Mouse (Mus musculus) forebrain, embryonic 15.5 days (tissue): ENCODE data around the gene BC025446. TPM values are rescaled to one million over a fixed set of nuclear protein-coding genes. Genes with fewer than 3 reads are reported as not detected.
"Not testable (repeated sequence)": the region's sequence is repeated elsewhere in the genome, so short reads cannot be mapped to it uniquely, and the experiment has no call there.

Experiments
- ATAC-seq: fragments of 200-750 bp; cut with Nextera tagmentation; replicated peaks from 2 replicates; pipeline ENCODE4 v1.8.0; 2017; ENCODE audit warnings: mild to moderate bottlenecking, moderate TSS enrichment, moderate library complexity
- H3K27ac ChIP-seq: fragments of 300-500 bp; sonication (generic); replicated peaks from 2 replicates; pipeline ENCODE4 v1.5.1; 2015; ENCODE audit warnings: mild to moderate bottlenecking, inconsistent platforms
- H3K27me3 ChIP-seq: fragments of 300-500 bp; sonication (generic); 2 replicates; pipeline ENCODE4 v1.6.1; 2015; ENCODE audit warnings: inconsistent platforms
- H3K36me3 ChIP-seq: fragments of 300-500 bp; sonication (generic); 2 replicates; pipeline ENCODE4 v1.6.1; 2015; ENCODE audit warnings: mild to moderate bottlenecking, inconsistent platforms
- H3K4me1 ChIP-seq: fragments of 300-500 bp; sonication (generic); 2 replicates; pipeline ENCODE4 v1.6.1; 2015; ENCODE audit warnings: inconsistent platforms
- H3K4me2 ChIP-seq: fragments of 300-500 bp; sonication (generic); replicated peaks from 2 replicates; pipeline ENCODE4 v1.6.1; 2015; ENCODE audit warnings: mild to moderate bottlenecking, inconsistent platforms
- H3K4me3 ChIP-seq: fragments of 300-500 bp; sonication (generic); 2 replicates; pipeline ENCODE4 v1.5.1; 2015; ENCODE audit warnings: mild to moderate bottlenecking, inconsistent platforms
- H3K9ac ChIP-seq: fragments of 300-500 bp; sonication (generic); replicated peaks from 2 replicates; pipeline ENCODE4 v1.6.1; 2015; ENCODE audit warnings: mild to moderate bottlenecking, inconsistent platforms
- H3K9me3 ChIP-seq: fragments of 300-500 bp; sonication (generic); 2 replicates; pipeline ENCODE4 v1.6.1; 2016; ENCODE audit warnings: inconsistent platforms
- WGBS: fragments of 180-500 bp; shearing (Covaris S2); methylation state at CpG from one replicate; pipeline ENCODE4 v1.1.7; 2015; ENCODE audit warnings: mixed read lengths; 5-methylcytosine and 5-hydroxymethylcytosine counted together
- polyA plus RNA-seq: library from polyadenylated mRNA; unstranded; fragments of >200 nt; fragmentation: Nextera tagmentation; extraction: Ambion mirVana; gene quantifications from 2 replicates; pipeline ENCODE4 v1.2.1, GENCODE M21; 2015

BC025446 gene
- polyA plus RNA-seq, result not detected in 2 replicates

DNA sequence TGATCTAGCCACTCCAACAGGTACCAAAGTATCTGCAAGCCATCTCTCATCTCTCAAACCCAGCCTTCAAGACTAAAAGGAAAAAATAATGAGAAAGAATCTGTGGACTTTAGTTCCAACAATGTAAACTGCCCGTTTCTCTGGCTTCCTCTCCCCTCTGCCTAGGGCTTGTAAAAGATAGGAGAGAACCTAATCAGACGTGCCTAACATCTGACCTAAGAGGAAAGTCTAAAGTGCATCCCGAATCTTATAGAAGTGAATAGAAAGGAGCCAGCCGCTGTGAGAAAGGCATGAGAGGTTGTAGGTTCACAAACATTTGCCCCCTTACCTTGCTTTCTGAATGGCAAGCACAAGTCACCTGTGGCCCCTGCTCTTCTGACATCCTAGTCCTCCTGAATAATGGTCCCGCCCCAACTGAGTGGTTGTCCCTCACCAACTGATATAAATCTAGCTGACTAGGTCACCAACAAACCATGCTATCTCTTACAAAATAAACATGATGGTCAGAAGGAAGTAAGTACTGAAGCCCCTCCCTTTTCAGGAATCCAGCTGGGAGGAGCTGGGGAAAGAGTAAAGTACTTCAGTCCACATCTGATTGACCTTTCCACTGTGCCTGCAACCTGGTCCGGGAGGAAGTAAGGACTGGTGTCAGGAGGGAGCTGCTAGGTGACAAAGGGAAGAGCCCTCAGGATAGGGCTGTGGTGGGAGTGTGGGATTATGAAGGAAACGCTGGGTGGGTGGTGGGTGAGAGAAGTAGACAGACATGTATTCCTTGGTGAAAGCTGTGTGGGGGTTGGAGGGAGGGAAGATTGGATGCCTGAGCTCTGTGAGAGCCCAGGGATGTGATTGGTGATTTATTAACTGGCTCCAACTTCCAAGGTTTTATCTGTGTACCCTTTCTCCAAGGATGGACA lies at the start of gene BC025446:
TSS of gene BC025446 (plus strand) at position 599 of the 914 bp plus-strand sequence.
- H3K4me2 ChIP-seq, result no peak within 1 kb of the TSS
- no peak within 1 kb of the TSS for H3K4me3 ChIP-seq
- no peak for ATAC-seq
- no peaks in the 10 kb centered on the region for H3K36me3 ChIP-seq
- 86% methylated on average over 7 of the region's 7 CpGs for WGBS
- no peak within 1 kb of the TSS for H3K9ac ChIP-seq
- H3K4me1 ChIP-seq, result no peaks in the 10 kb centered on the region
- no peak within 1 kb of the TSS for H3K27ac ChIP-seq
- no peaks in the 10 kb centered on the region for H3K9me3 ChIP-seq
- no peaks in the 10 kb centered on the region for H3K27me3 ChIP-seq

DNA sequence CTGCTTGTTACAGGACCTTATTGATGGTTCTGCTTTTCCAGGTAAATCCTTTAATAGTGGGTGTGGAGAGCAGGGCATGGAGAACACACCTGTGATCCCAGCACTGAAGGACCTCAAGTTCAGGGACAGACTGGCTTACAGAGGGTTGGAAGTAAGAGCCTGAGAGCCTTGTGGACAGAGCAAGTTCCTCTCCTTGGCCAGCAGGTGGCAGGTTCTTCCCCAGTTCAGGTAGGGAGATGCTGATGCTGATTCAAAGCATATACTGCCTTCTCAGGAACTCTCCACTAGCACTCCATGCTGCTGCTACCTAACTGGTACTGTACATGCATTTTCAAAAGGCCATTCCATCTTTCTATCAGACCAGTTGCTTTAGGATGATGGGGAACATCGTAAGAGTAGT lies 40.7 kb upstream of the BC025446 start:
- Histone ChIP-seq H3K9ac (no peak overlapping the region), H3K4me3 (no peak overlapping the region), H3K27ac (no peak overlapping the region), H3K4me2 (no peak overlapping the region), H3K27me3 (no peaks in the 10 kb centered on the region), H3K4me1 (no peaks in the 10 kb centered on the region), H3K9me3 (no peaks in the 10 kb centered on the region), H3K36me3 (no peaks in the 10 kb centered on the region)
- WGBS, result 73% methylated on average over 1 of the region's 1 CpGs
- ATAC-seq, result no peak

DNA sequence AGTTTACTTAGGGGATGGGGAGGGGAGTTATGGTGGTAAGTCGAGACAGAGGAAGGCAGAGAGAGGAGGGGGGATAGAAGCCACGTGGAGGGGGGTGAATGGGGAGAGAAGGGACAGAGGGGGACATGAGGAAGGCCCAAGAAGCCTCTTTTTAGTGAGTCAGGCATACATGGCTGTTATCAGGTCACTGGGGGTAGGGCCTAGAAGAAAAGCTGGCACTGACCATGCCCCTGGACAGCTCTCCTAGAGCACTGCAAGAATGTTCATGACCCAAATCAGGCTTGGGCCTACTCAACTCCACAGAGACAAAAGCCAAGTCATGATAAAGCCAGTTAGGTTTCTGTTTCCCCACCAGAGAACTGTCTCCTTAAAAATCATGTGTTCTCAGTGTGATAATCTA lies 29.9 kb upstream of the BC025446 start:
- H3K27me3 ChIP-seq, result no peaks in the 10 kb centered on the region
- H3K9me3 ChIP-seq, result no peaks in the 10 kb centered on the region
- 21% methylated on average over 2 of the region's 2 CpGs for WGBS
- no peak overlapping the region for H3K4me2 ChIP-seq
- H3K9ac ChIP-seq, result no peak overlapping the region
- no peaks in the 10 kb centered on the region for H3K4me1 ChIP-seq
- H3K4me3 ChIP-seq, result no peak overlapping the region
- ATAC-seq, result no peak
- H3K27ac ChIP-seq, result no peak overlapping the region
- H3K36me3 ChIP-seq, result no peaks in the 10 kb centered on the region

DNA sequence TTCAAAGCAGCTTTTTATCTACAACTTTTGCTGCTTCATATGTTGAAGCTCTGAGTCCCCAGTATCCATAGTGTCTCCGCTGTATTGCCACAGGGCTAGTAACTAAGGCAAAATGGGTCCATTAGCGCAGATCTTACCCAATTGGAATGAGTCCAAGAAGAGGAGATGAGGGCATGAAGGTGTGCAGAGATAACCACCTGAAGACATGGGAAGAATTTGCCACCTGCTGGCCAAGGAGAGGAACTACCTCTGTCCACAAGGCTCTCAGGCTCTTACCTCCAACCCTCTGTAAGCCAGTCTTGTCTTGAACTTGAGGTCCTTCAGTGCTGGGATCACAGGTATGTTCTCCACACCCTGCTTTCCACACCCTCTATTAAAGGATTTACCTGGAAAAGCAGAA lies 27.1 kb upstream of the BC025446 start:
- H3K27ac ChIP-seq, result no peak overlapping the region
- H3K4me3 ChIP-seq, result no peak overlapping the region
- H3K27me3 ChIP-seq, result no peaks in the 10 kb centered on the region
- WGBS, result 73% methylated on average over 2 of the region's 2 CpGs
- H3K4me1 ChIP-seq, result no peaks in the 10 kb centered on the region
- no peak for ATAC-seq
- no peaks in the 10 kb centered on the region for H3K9me3 ChIP-seq
- no peaks in the 10 kb centered on the region for H3K36me3 ChIP-seq
- H3K4me2 ChIP-seq, result no peak overlapping the region
- no peak overlapping the region for H3K9ac ChIP-seq

DNA sequence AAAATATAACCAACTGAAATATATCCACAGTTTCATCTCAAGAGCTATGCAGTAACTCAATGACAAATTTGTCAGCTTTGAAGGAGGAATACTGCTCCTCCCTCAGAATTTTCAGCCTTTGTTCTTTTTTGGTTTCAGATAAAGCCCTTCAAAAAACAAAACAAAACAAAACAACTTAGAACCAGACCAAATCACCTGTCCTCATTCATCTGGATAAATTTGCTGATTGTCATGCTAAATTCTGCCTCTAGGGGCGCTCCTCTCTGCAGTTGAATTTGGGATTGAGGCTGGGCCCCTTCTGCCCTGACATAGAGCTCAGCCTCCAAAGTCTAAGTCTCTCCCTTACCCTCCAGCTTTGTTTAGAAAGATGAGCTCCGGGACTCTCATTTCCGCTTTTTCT lies 25.6 kb upstream of the BC025446 start:
- ATAC-seq, H3K27me3 ChIP-seq, H3K27ac ChIP-seq, H3K36me3 ChIP-seq, H3K9me3 ChIP-seq, H3K4me3 ChIP-seq, H3K4me2 ChIP-seq, H3K9ac ChIP-seq, H3K4me1 ChIP-seq: not testable (repeated sequence)
- WGBS, result 42% methylated on average over 2 of the region's 3 CpGs

DNA sequence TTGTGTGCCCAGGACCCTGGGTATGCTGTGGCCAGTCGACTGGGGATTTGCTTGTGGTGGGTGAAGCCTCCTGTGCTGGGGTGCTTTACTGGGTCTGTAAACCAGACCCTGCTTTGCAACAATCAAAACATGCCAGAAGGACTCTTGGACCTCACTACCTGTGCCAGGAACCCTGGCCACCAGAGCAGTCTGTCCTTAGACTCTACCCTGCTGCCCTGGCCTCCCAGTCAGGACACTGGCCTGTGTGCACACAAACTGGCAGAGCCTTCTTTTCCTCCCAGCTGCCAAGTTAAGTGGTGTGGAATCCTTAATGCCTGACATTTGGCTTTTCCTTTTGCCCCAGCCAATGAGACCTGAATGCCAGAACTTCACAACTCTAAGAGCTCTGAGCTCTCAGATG lies 655 bp downstream of the BC025446 start:
- Histone ChIP-seq H3K4me3 (no peak overlapping the region), H3K27ac (no peak overlapping the region), H3K9me3 (no peaks in the 10 kb centered on the region), H3K4me2 (no peak overlapping the region), H3K27me3 (no peaks in the 10 kb centered on the region), H3K36me3 (no peaks in the 10 kb centered on the region), H3K9ac (no peak overlapping the region), H3K4me1 (no peaks in the 10 kb centered on the region)
- no peak for ATAC-seq
- 74% methylated on average over 1 of the region's 1 CpGs for WGBS

DNA sequence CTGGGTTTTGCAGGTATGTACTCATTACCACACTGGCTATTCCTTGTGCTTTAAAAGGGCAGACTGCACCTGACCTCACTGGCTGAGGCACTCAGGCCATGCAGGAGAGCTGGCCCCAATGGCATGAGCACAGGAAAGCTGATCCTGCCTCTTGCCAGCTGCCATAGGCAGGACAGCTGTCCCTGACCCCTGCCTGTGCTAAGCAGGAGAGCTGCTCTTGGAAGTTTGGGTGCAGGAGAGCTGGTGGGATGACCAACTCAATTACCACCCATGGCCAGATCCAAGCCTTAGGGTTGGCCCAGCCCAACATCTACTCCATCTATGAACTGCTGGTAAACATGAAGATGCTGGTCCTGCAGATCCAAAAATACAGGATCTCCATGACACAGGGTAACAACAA lies 5.8 kb downstream of the BC025446 start:
- ATAC-seq, result no peak
- no peak overlapping the region for H3K4me3 ChIP-seq

DNA sequence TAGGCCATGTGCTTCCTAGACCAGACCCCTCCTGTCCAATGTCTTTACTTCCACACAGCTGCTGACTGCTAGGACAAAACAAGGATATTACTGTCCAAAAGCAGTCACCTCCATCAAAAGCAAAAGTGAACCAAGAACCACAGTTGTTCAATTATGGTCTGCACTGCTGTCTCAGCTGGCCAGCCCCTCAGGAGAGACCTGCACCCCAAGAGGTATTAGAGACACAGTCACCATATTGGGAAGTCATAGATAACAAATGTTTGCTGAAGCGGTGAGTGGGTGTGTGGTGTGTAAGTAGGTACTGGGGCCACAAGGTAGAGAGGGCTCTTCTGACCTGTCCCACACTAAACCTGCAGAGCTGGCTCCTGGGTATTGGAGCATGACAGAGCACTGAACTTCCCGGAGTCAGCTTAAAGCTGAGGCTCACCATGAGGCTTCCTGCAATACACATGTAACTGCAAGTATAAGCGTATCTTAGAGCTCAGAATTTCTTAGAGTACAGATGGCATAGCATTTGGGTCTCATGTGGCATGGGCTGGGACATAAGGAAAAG lies 21.6 kb downstream of the BC025446 start:
- H3K27ac ChIP-seq, result no peak overlapping the region
- no peaks in the 10 kb centered on the region for H3K27me3 ChIP-seq
- H3K9ac ChIP-seq, result no peak overlapping the region
- no peak overlapping the region for H3K4me3 ChIP-seq
- ATAC-seq, result no peak
- 92% methylated on average over 3 of the region's 3 CpGs for WGBS
- no peak overlapping the region for H3K4me2 ChIP-seq
- no peaks in the 10 kb centered on the region for H3K4me1 ChIP-seq
- no peaks in the 10 kb centered on the region for H3K9me3 ChIP-seq
- no peaks in the 10 kb centered on the region for H3K36me3 ChIP-seq

More for the DNA sequence above, 5.8 kb downstream of the BC025446 start:
- Histone ChIP-seq H3K36me3 (no peaks in the 10 kb centered on the region), H3K4me2 (no peak overlapping the region), H3K9me3 (no peaks in the 10 kb centered on the region), H3K27ac (no peak overlapping the region), H3K9ac (no peak overlapping the region), H3K4me1 (no peaks in the 10 kb centered on the region), H3K27me3 (no peaks in the 10 kb centered on the region)

DNA sequence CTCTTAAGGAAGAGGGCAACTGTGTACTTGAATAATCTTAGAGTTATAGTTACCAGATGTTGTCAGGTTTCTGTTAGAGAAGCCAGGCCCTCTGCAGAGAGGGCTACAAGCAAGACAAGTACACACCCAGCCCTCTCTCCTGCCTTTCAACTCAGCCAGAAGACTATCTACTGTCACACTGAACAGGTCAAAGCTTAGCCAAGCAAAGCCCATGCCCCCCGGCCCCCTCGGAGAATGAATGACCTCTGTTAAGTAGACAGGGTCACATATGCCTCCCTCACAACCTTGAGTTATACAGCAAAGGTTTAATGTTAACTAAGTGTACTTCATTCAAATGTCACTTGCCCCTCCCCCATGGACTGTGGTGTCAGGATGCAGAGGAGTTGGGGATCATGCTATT lies 24.4 kb downstream of the BC025446 start:
- Histone ChIP-seq H3K27me3 (no peaks in the 10 kb centered on the region), H3K27ac (no peak overlapping the region), H3K4me1 (no peaks in the 10 kb centered on the region), H3K9me3 (no peaks in the 10 kb centered on the region), H3K36me3 (no peaks in the 10 kb centered on the region), H3K4me2 (no peak overlapping the region), H3K4me3 (no peak overlapping the region), H3K9ac (no peak overlapping the region)
- 89% methylated on average over 2 of the region's 2 CpGs for WGBS
- ATAC-seq, result no peak

DNA sequence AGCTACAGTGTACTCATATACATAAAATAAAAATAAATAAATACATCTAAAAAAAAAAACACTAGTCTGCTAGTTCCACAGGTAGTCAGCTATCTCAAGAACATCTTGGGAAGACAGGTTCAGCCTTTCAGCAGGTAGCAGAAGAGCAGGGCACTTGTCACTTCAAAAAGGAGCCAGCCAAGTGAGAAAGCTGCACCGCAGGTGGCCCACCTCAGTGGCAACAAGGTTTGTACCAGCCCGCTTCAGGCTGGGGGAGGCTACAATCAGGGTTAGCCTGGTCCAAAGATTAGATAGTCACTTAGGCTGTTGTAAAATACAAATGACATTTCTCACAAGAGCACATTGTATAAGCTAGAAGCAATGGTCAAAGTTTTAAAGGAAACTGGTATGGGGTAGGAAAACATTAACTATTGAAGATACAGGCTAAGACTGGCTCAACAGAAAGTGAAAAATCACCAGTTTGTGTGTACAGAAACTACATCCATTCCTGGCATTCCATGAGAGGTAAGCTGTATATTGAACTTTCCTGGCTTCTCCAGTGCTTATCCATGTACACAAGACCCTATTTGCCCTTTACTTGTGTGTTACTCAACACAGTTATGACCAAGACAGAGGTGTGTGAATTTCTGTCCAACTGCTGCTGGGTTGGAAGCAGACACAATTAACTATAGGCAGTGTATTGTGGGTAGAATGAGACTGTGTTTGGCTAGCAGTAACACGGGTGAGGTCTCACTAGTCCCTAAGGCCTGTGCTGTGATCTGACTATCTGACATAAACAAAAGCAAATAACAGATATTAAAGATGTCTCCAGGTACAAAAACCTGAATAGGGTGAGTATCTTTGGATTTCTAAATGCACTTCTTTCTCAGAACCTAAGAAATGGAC lies 26.8 kb downstream of the BC025446 start:
- ATAC-seq, result no peak

DNA sequence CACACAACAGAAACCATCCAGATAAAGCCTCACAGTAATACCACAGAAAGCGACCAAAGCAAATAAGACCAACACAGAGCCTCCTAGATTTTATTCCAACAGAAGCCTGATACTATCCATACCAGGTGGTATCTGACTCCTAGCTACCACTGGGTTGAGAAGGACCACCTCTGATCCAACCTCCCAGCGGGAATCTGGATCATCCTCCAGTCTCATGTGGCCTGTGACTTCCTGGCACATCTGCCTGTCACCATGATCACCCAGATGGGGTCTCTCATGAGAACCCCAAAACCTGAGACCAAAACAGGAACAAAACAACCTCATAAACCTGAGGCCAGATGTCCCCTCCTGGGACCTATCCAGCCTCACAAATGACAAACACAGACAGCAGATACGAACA lies 38.5 kb downstream of the BC025446 start:
- 86% methylated on average over 3 of the region's 3 CpGs for WGBS
- H3K9me3 ChIP-seq, result no peaks in the 10 kb centered on the region
- no peaks in the 10 kb centered on the region for H3K4me1 ChIP-seq
- no peaks in the 10 kb centered on the region for H3K27me3 ChIP-seq
- no peak for ATAC-seq
- no peak overlapping the region for H3K9ac ChIP-seq
- H3K27ac ChIP-seq, result no peak overlapping the region
- no peak overlapping the region for H3K4me2 ChIP-seq
- no peak overlapping the region for H3K4me3 ChIP-seq
- no peaks in the 10 kb centered on the region for H3K36me3 ChIP-seq

More for the DNA sequence above, 26.8 kb downstream of the BC025446 start:
- Histone ChIP-seq H3K4me3 (no peak overlapping the region), H3K9me3 (no peaks in the 10 kb centered on the region), H3K4me1 (no peaks in the 10 kb centered on the region), H3K9ac (no peak overlapping the region), H3K27me3 (no peaks in the 10 kb centered on the region), H3K27ac (no peak overlapping the region), H3K4me2 (no peak overlapping the region), H3K36me3 (no peaks in the 10 kb centered on the region)
- WGBS, result 72% methylated on average over 3 of the region's 3 CpGs

DNA sequence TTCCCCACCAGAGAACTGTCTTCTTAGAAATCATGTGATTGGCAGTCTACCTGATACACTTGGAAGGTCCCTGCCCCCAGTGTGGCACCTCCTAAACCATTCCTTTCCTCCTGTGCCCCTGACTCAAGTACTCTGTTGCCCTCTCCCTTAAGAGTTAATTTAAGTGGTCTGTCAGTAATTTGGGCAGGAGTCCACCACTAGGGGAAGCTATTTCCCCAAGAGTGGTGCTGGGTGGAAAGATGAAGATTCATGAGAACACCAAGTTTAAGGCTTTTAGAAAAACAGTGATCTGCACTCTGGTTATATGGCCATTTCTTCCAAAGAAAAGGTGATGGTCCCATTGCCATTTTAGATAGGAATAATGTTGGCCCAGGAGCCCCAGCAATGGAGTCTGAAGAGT lies 49.7 kb downstream of the BC025446 start:
- Histone ChIP-seq H3K9ac (no peak overlapping the region), H3K4me1 (no peaks in the 10 kb centered on the region), H3K4me3 (no peak overlapping the region), H3K36me3 (no peaks in the 10 kb centered on the region), H3K27ac (no peak overlapping the region), H3K27me3 (no peaks in the 10 kb centered on the region), H3K4me2 (no peak overlapping the region), H3K9me3 (no peaks in the 10 kb centered on the region)
- ATAC-seq, result no peak
